Mouse (Mus musculus) heart, embryonic 11.5 days (tissue): ENCODE measurements around the gene Bcs1l. TPM values are rescaled to one million over a fixed set of nuclear protein-coding genes. Genes with fewer than 3 reads are reported as not detected.

Experiments used
- ATAC-seq: fragments of 200-750 bp; cut with Nextera tagmentation; replicated peaks from 2 replicates; pipeline ENCODE4 v1.8.0; 2017; ENCODE audit warnings: moderate library complexity; ENCODE audit not compliant: insufficient number of reproducible peaks, low FRiP score, low TSS enrichment
- H3K27ac ChIP-seq: fragments of 300-500 bp; sonication (generic); 2 replicates; pipeline ENCODE4 v1.5.1; 2014; ENCODE audit warnings: mild to moderate bottlenecking, low read depth, low read length
- H3K27me3 ChIP-seq: fragments of 300-500 bp; sonication (generic); 2 replicates; pipeline ENCODE4 v1.6.1; 2014; ENCODE audit warnings: mild to moderate bottlenecking, low read length, mixed read lengths; ENCODE audit not compliant: control insufficient read depth, insufficient read depth
- H3K36me3 ChIP-seq: fragments of 300-500 bp; sonication (generic); 2 replicates; pipeline ENCODE4 v1.6.1; 2014; ENCODE audit warnings: mild to moderate bottlenecking, low read length, moderate library complexity, mixed read lengths; ENCODE audit not compliant: control insufficient read depth, insufficient read depth
- H3K4me1 ChIP-seq: fragments of 300-500 bp; sonication (generic); 2 replicates; pipeline ENCODE4 v1.6.1; 2014; ENCODE audit warnings: low read length; ENCODE audit not compliant: control insufficient read depth, insufficient read depth
- H3K4me2 ChIP-seq: fragments of 300-500 bp; sonication (generic); 2 replicates; pipeline ENCODE4 v1.6.1; 2014; ENCODE audit warnings: mild to moderate bottlenecking, moderate library complexity
- H3K4me3 ChIP-seq: fragments of 300-500 bp; sonication (generic); 2 replicates; pipeline ENCODE4 v1.5.1; 2014; ENCODE audit warnings: low read depth, low read length
- H3K9ac ChIP-seq: fragments of 300-500 bp; sonication (generic); 2 replicates; pipeline ENCODE4 v1.6.1; 2014; ENCODE audit warnings: mild to moderate bottlenecking, low read depth, low read length, moderate library complexity
- H3K9me3 ChIP-seq: fragments of 300-500 bp; sonication (generic); replicated peaks from 2 replicates; pipeline ENCODE4 v1.6.1; 2016; ENCODE audit warnings: low read length; ENCODE audit not compliant: control insufficient read depth
- WGBS: fragments of 180-500 bp; shearing (Covaris S2); extraction: QIAGEN DNeasy Blood & Tissue Kit; methylation state at CpG from one replicate; pipeline ENCODE4 v1.1.7; 2014; ENCODE audit not compliant: insufficient replicate concordance; 5-methylcytosine and 5-hydroxymethylcytosine counted together
- polyA plus RNA-seq: library from polyadenylated mRNA; unstranded; fragments of >200 nt; fragmentation: Nextera tagmentation; extraction: Ambion mirVana; gene quantifications from 2 replicates; pipeline ENCODE4 v1.2.1, GENCODE M21; 2014

Bcs1l gene
- polyA plus RNA-seq: 22.0 and 26.7 TPM in 2 replicates

DNA sequence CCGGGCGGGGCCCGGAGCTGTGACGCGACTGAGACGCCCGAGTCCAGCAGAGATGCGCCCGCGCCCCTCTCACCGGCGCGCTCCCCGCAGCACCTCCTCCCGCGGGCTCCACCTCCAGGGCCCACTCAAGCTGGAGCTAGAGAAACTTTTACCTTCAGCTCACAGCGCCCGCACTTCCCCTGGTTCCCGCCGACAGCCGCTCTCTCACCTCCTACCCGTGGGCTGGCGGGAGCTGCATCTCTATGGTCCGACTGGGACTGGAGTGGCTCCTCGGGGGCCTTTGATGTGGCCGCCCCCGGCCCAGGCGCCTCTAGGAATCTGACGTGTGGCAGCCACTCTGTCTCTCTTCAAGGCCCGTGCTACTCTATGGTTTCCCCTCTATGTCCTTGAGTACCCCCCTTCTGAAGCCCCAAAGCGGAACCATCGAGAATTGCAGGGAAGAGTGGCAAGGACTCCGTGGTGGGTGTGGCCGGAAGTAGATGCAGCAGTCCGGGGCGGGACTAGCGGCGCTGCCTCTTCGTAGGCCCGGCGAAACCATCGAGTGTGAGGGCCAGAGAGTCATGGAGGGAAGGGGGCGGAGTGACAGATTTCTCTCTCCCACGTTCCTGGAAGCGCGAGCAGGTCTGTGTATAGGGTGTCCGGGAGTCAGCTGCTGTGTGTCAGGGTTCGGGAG is at the start of gene Bcs1l, which contains the start of gene Zfp142:
Gene Bcs1l, plus strand, starts transcription at position 517 of the 673 bp plus-strand sequence.
Gene Zfp142, minus strand, starts transcription at position 474 of the 673 bp plus-strand sequence.
- peaks cover 14% of the 10 kb centered on the region; the same call in 1 of the 2 replicates for H3K36me3 ChIP-seq
- WGBS: under 1% methylated on average over 48 of the region's 48 CpGs
- peak; percentile 96 for ATAC-seq
- H3K27ac ChIP-seq: peak within 1 kb of the TSS; percentile 70
- peak within 1 kb of the TSS; percentile 75 for H3K4me3 ChIP-seq
- peak within 1 kb of the TSS; percentile 95 for H3K4me2 ChIP-seq
- H3K9me3 ChIP-seq: no peaks in the 10 kb centered on the region
- H3K27me3 ChIP-seq: no peaks in the 10 kb centered on the region
- peaks cover 21% of the 10 kb centered on the region for H3K4me1 ChIP-seq
- peak within 1 kb of the TSS; percentile 81 for H3K9ac ChIP-seq

DNA sequence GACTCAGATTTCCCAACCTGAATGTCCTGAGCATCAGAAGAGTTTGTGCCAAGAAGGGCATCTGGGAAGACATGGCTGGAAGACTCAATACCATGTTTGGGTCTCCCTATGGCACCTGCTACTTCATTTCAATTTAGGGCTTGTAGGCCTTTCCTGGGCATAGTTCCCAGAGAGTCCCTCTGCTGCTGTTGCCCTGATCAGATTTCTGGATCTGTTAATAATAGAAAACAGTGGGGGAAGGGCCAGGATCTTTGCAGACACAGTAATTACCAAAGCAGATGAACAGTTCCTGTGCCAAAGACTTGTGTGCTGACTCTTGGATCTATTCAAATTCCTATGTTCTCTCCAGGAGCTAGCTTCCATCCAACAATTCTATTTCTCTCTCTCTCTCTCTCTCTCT is 49.4 kb upstream of the Bcs1l start:
- Histone ChIP-seq H3K4me2 (no peak overlapping the region), H3K27ac (no peak overlapping the region), H3K27me3 (no peaks in the 10 kb centered on the region), H3K36me3 (no peaks in the 10 kb centered on the region), H3K4me1 (no peaks in the 10 kb centered on the region), H3K9me3 (no peaks in the 10 kb centered on the region), H3K9ac (no peak overlapping the region), H3K4me3 (no peak overlapping the region)
- no peak for ATAC-seq

DNA sequence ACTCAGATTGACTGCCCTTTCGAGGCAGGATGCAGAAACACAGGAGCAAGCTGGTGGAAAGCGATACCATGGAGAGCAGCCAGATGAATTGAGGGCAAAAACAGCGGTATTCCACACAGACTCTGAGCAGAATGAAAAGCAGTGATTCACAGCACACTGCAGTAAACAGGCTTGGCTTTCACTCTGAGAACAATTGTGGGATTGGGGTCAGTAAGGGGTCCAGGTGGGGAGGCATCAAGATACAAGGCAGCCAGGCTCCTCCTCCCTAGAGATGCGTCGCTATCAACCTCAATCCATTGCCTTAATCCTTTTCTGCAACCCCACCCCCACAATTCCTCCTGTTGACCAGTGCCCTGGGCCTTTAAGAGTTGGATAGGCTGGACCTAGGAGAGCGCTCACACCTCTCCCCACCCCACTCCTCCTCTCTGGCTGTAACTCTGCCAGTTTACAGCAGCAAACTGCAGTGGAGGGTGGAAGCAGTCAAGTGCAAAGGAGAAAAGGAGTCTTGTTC is 45.6 kb upstream of the Bcs1l start, which contains the start of gene Plcd4:
Gene Plcd4, plus strand, starts transcription at position 438 of the 511 bp plus-strand sequence.
- H3K4me2 ChIP-seq: no peak within 1 kb of the TSS
- ATAC-seq: no peak

DNA sequence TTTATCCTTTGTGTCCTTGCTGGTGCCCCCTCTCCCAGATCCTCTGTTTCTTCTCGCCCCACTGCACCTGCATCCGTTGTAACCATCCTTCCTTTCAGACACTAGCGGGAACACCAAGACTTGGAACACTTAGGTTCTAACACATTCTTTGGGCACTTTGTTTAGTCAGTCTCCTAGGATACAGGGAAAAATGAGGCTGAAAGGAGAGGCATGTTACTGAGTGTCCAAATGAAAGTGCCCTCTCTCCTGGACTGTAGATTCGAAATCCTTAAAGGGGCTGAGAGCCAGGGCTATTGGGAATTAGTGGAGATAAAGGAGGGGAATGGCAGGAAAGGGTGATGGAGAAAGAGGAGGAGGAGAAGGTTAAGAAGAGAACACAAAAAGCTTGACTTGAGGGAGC is 43.9 kb upstream of the Bcs1l start, which contains the start of gene Usp37:
Gene Usp37, minus strand, starts transcription at position 101 of the 400 bp plus-strand sequence.
- Histone ChIP-seq H3K27ac (no peak within 1 kb of the TSS), H3K36me3 (no peaks in the 10 kb centered on the region), H3K4me1 (no peaks in the 10 kb centered on the region), H3K9ac (no peak within 1 kb of the TSS), H3K9me3 (no peaks in the 10 kb centered on the region), H3K4me2 (no peak within 1 kb of the TSS), H3K27me3 (no peaks in the 10 kb centered on the region; the same call in 1 of the 2 replicates), H3K4me3 (no peak within 1 kb of the TSS)
- no peak for ATAC-seq
- 73% methylated on average over 4 of the region's 4 CpGs for WGBS

More for the DNA sequence above, 45.6 kb upstream of the Bcs1l start, which contains the start of gene Plcd4:
- H3K9me3 ChIP-seq: no peaks in the 10 kb centered on the region
- no peaks in the 10 kb centered on the region for H3K27me3 ChIP-seq
- H3K4me1 ChIP-seq: no peaks in the 10 kb centered on the region
- no peak within 1 kb of the TSS for H3K27ac ChIP-seq
- 7% methylated on average over 6 of the region's 6 CpGs for WGBS
- no peak within 1 kb of the TSS for H3K4me3 ChIP-seq
- H3K36me3 ChIP-seq: no peaks in the 10 kb centered on the region
- H3K9ac ChIP-seq: no peak within 1 kb of the TSS

DNA sequence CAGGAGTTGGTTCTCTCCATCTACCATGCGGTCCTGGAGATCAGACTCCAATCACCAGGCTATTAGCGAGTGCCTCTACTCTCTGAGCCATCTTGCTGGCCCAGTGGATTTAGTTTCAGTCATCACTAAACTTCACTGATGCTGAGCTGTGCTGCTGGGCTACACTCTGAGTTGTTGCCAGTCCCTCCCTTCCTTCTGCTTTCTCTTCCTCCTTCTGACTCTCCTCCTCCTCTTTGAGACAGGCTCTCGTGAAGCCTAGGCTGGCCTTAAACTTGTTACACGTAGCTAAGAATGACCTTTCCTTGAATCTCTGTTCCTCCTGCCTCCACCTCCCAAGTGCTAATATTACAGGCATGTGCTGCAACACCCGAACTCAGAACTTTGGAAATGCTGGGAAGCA is 29.0 kb upstream of the Bcs1l start:
- Histone ChIP-seq H3K4me2 (no peak overlapping the region), H3K9me3 (no peaks in the 10 kb centered on the region), H3K27ac (no peak overlapping the region), H3K4me3 (no peak overlapping the region), H3K9ac (no peak overlapping the region), H3K27me3 (no peaks in the 10 kb centered on the region), H3K36me3 (no peaks in the 10 kb centered on the region), H3K4me1 (no peaks in the 10 kb centered on the region)
- ATAC-seq: no peak
- WGBS: 67% methylated on average over 5 of the region's 5 CpGs

DNA sequence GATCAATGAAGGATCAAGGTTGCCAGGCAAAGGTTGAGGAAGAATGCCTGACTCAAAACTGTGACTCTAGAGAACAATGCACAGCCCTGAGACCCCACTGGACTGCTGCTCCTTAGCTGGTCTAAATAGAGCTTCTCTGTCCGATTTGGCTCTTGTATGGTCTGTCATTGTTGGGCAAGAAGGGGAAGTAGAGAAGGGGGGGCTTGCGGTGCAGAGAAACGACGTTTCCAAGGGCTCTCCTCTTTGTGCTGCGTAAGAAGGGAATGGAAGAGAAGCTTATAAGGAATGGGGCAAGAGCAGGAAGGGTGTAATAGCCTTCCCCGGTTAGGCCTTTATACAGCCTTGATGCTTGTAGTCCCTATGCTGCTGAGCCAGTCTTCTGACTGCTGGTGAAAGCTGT is 22.3 kb upstream of the Bcs1l start:
- Histone ChIP-seq H3K36me3 (peaks cover 21% of the 10 kb centered on the region), H3K9ac (no peak overlapping the region), H3K4me2 (no peak overlapping the region), H3K27ac (no peak overlapping the region), H3K9me3 (no peaks in the 10 kb centered on the region), H3K4me3 (no peak overlapping the region), H3K4me1 (no peaks in the 10 kb centered on the region), H3K27me3 (no peaks in the 10 kb centered on the region)
- ATAC-seq: no peak
- WGBS: 93% methylated on average over 6 of the region's 6 CpGs

DNA sequence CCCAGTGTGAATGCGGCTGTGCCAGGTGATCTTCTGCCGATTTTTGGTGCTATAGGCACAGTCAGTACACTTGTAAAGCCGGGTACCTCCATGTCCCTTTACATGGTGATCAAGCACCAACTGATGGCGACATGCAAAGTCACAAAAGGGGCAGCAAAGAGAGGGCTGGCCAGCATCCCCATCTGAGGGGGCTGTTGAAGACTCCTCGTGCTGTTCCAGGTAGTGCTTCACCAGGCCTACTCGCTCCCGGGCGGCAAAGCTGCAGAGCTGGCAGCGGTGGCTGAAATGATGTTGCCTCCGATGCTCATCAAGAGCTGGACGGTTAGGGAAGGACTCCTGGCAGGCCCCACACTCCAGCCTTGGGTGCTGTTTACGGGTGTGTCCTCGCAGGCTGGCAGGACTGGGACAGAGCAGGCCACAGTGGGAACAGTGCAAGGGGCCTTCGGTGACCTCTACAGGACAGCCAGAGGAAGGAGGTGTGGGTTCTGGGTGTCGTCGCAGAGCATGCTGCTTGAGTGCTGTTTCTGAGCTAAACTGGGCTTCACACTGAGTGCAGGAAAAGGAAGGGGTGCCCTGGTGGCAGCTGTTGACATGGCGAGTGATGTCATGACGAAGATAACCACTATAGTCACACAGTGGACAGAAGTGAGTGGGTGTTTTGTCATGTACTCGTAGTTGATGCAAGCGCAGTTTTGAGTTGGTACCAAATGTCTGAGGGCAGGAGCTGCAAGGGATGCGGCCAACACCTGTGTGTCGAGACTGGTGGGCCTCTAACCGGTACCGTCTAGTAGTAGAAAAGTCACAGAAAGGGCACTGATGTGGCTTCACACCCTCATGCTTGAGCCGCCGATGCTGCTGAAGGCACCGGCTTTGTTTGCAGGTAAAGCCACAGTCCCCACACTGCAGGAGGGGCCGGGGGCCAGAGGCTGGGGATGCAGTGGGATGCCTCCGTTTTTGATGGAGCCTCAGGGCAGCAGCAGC is 18.1 kb upstream of the Bcs1l start:
- H3K27me3 ChIP-seq: no peaks in the 10 kb centered on the region
- no peak overlapping the region for H3K4me2 ChIP-seq
- H3K9me3 ChIP-seq: no peaks in the 10 kb centered on the region
- no peak overlapping the region for H3K9ac ChIP-seq
- H3K4me1 ChIP-seq: no peaks in the 10 kb centered on the region
- H3K36me3 ChIP-seq: peaks cover 39% of the 10 kb centered on the region
- H3K27ac ChIP-seq: no peak overlapping the region
- WGBS: 86% methylated on average over 29 of the region's 29 CpGs
- peak; percentile 59 for ATAC-seq
- H3K4me3 ChIP-seq: no peak overlapping the region

DNA sequence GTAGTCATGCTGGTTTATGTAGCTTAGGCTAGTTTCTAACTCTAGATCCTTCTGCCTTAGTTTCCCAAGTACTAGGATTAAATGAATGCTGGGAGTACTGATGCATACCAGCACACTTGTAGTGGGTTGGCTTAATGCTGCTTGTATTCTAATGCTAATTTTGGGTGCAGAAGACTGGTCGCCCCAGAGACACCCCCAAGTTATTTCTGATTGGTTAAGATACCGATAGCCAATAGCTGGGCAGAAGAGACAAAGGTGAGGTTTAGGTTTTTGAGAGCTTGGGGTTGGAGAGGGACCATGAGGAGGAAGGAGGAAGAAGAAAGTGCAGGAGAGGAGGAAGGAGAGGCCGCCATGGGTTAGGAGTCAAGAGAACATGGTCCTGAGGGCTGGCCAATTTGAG is 5.5 kb upstream of the Bcs1l start:
- Histone ChIP-seq H3K9me3 (no peaks in the 10 kb centered on the region), H3K27me3 (no peaks in the 10 kb centered on the region), H3K36me3 (peaks cover 7% of the 10 kb centered on the region; the same call in 1 of the 2 replicates), H3K4me1 (peaks cover 21% of the 10 kb centered on the region), H3K27ac (no peak overlapping the region), H3K4me3 (no peak overlapping the region), H3K9ac (no peak overlapping the region), H3K4me2 (no peak overlapping the region)
- no peak for ATAC-seq
- 81% methylated on average over 3 of the region's 3 CpGs for WGBS
